Mouse (Mus musculus) bone marrow macrophage, adult 2 months (primary cell): Measurements from ENCODE around the gene Mxd1.

Experiments
- CTCF ChIP-seq: IDR thresholded peaks from 2 replicates; pipeline ENCODE4 v1.5.1; 2012; ENCODE audit warnings: low read depth, mild to moderate bottlenecking, low read length, moderate library complexity
- POLR2A ChIP-seq: IDR thresholded peaks from 2 replicates; pipeline ENCODE4 v1.6.1; 2012; ENCODE audit warnings: mild to moderate bottlenecking, low read depth, low read length, borderline replicate concordance

- no peak for TF ChIP-seq CTCF
- TF ChIP-seq POLR2A = no peak
Measured at GRCm38 (mm10) chr6:86646143-86646542, 22.8 kb downstream of the Mxd1 start.
